Mouse (Mus musculus) lung, adult 2 months (tissue): Measurements from ENCODE around the gene Vcpkmt. TPM values are rescaled to one million over a fixed set of nuclear protein-coding genes. Genes with fewer than 3 reads are reported as not detected.
"Not testable (repeated sequence)": the region's sequence is repeated elsewhere in the genome, so short reads cannot be mapped to it uniquely, and the experiment has no call there.

ENCODE experiments used
- DNase-seq: peaks from one replicate; pipeline ENCODE4 v3.0.0; 2022
- H3K4me1 ChIP-seq: fragments of 200-500 bp; 2 replicates; pipeline ENCODE4 v1.6.1; 2011; ENCODE audit warnings: low read length; ENCODE audit not compliant: control insufficient read depth, insufficient read depth
- H3K4me3 ChIP-seq: fragments of 200-500 bp; replicated peaks from 2 replicates; pipeline ENCODE3; 2011; ENCODE audit warnings: low read depth, mild to moderate bottlenecking, control low read depth, low read length; ENCODE audit errors: extremely low read depth
- CTCF ChIP-seq: fragments of 200-500 bp; IDR thresholded peaks from 2 replicates; pipeline ENCODE4 v1.5.1; 2011; ENCODE audit warnings: mild to moderate bottlenecking, low read length, control low read depth; ENCODE audit not compliant: insufficient read depth
- POLR2A ChIP-seq: fragments of 200-500 bp; IDR thresholded peaks from 2 replicates; pipeline ENCODE4 v1.6.1; 2011; ENCODE audit warnings: low read depth, mild to moderate bottlenecking, control low read depth, low read length, borderline replicate concordance; ENCODE audit errors: extremely low read depth
- WGBS: fragments of 180-500 bp; shearing (Covaris S2); methylation state at CpG from one replicate; pipeline ENCODE4 v1.1.7; 2018; 5-methylcytosine and 5-hydroxymethylcytosine counted together
- polyA plus RNA-seq: library from polyadenylated mRNA; depleted of rRNA; stranded (reverse); fragments of >200 nt; gene quantifications from 2 replicates; pipeline ENCODE4 v1.2.3, GENCODE M21; 2012; rRNA removed

Gene Vcpkmt
- 7.3 and 11.3 TPM in 2 replicates for polyA plus RNA-seq

- no peak for TF ChIP-seq CTCF
- TF ChIP-seq POLR2A, result peak; percentile 58; the same call in 1 of the 2 replicates
- WGBS, result under 1% methylated on average over 56 of the region's 56 CpGs
- Histone ChIP-seq H3K4me3 (peak within 1 kb of the TSS; percentile 97), H3K4me1 (no peaks in the 10 kb centered on the region; the same call in 1 of the 2 replicates)
- peak; percentile 77 for DNase-seq
Observed at GRCm38 (mm10) chr12:69582613-69583269, at the start of gene Vcpkmt. Gene Vcpkmt, minus strand, starts transcription at chr12:69583028.

GRCm38 (mm10) chr12:69618590-69618989 lies 35.8 kb upstream of the Vcpkmt start:
- 72% methylated on average over 5 of the region's 5 CpGs for WGBS
- not testable (repeated sequence) for H3K4me1 ChIP-seq, H3K4me3 ChIP-seq, DNase-seq

- WGBS, result 84% methylated on average over 2 of the region's 2 CpGs
- DNase-seq, result no peak
- Histone ChIP-seq H3K4me3 (no peak overlapping the region), H3K4me1 (no peaks in the 10 kb centered on the region)
- TF ChIP-seq CTCF (no peak), POLR2A (no peak)
Observed at GRCm38 (mm10) chr12:69604367-69604766, 21.5 kb upstream of the Vcpkmt start.

- TF ChIP-seq POLR2A (no peak), CTCF (no peak)
- WGBS, result 78% methylated on average over 4 of the region's 4 CpGs
- H3K4me1 ChIP-seq, result no peaks in the 10 kb centered on the region
- H3K4me3 ChIP-seq, result no peak overlapping the region
- no peak for DNase-seq
Observed at GRCm38 (mm10) chr12:69597446-69597845, 14.6 kb upstream of the Vcpkmt start.

GRCm38 (mm10) chr12:69593130-69593529 lies 10.3 kb upstream of the Vcpkmt start:
- no peak for DNase-seq
- Histone ChIP-seq H3K4me3 (no peak overlapping the region), H3K4me1 (no peaks in the 10 kb centered on the region)
- TF ChIP-seq CTCF (no peak), POLR2A (no peak)
- WGBS, result 88% methylated on average over 5 of the region's 5 CpGs

GRCm38 (mm10) chr12:69583270-69583629 lies 422 bp upstream of the Vcpkmt start:
- 37% methylated on average over 5 of the region's 5 CpGs for WGBS
- Histone ChIP-seq H3K4me3 (peak overlapping the region; percentile 33), H3K4me1 (no peaks in the 10 kb centered on the region; the same call in 1 of the 2 replicates)
- no peak for DNase-seq
- no peak for TF ChIP-seq POLR2A
- no peak for TF ChIP-seq CTCF

GRCm38 (mm10) chr12:69582216-69582612 lies 614 bp downstream of the Vcpkmt start:
- 24% methylated on average over 9 of the region's 9 CpGs for WGBS

GRCm38 (mm10) chr12:69579623-69580022 lies 3.2 kb downstream of the Vcpkmt start:
- H3K4me3 ChIP-seq, result no peak overlapping the region
- peaks cover 2% of the 10 kb centered on the region; the same call in 1 of the 2 replicates for H3K4me1 ChIP-seq
- DNase-seq, result no peak
- 88% methylated on average over 5 of the region's 5 CpGs for WGBS
- no peak for TF ChIP-seq CTCF
- TF ChIP-seq POLR2A, result no peak

More at GRCm38 (mm10) chr12:69582216-69582612, 614 bp downstream of the Vcpkmt start:
- DNase-seq, result no peak
- Histone ChIP-seq H3K4me1 (no peaks in the 10 kb centered on the region; the same call in 1 of the 2 replicates), H3K4me3 (peak overlapping the region; percentile 97)
- TF ChIP-seq POLR2A (no peak), CTCF (no peak)

GRCm38 (mm10) chr12:69576120-69576627 lies 6.7 kb downstream of the Vcpkmt start:
- H3K4me1 ChIP-seq, result peaks cover 5% of the 10 kb centered on the region; the same call in 1 of the 2 replicates
- 70% methylated on average over 9 of the region's 9 CpGs for WGBS
- no peak for TF ChIP-seq POLR2A
- no peak for TF ChIP-seq CTCF
- no peak overlapping the region for H3K4me3 ChIP-seq
- no peak for DNase-seq

GRCm38 (mm10) chr12:69573916-69574881 lies 8.6 kb downstream of the Vcpkmt start:
- Histone ChIP-seq H3K4me3 (peak overlapping the region; percentile 61), H3K4me1 (peaks cover 5% of the 10 kb centered on the region; the same call in 1 of the 2 replicates)
- DNase-seq, result peak; percentile 74
- TF ChIP-seq POLR2A (no peak), CTCF (no peak)
- 15% methylated on average over 17 of the region's 17 CpGs for WGBS
